Mouse (Mus musculus) right cerebral cortex, postnatal 14 days (tissue): ENCODE results near the gene Ifngr2.
A peak's percentile ranks its signal among the peaks of the same experiment; 100 is the strongest.

Experiments
- DNase-seq: peaks from one replicate; pipeline ENCODE4 v3.0.0; 2022

Gene Ifngr2

GRCm38 (mm10) chr16:91537065-91537464 lies 9.8 kb upstream of the Ifngr2 start:
- no peak for DNase-seq

DNA sequence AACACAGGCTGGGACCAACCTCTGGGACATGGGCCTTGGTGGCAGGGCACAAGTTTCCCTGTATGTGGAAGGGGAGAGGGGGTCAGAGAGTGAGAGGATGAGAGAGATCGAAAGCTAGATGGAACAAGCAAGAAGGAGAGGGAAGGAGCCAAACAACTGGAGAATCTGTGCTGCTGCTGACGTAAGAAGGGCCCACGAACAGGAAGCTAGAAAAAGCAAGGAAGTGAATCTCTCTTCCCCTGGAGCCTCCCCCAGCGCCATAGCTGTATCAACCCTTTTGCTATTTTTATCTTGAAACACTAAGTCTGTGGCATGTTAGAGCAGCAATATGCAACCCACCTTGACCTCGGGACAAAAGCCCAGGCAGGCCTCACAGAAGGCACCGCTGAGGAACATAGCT lies 8.8 kb upstream of the Ifngr2 start:
- DNase-seq, result no peak

DNA sequence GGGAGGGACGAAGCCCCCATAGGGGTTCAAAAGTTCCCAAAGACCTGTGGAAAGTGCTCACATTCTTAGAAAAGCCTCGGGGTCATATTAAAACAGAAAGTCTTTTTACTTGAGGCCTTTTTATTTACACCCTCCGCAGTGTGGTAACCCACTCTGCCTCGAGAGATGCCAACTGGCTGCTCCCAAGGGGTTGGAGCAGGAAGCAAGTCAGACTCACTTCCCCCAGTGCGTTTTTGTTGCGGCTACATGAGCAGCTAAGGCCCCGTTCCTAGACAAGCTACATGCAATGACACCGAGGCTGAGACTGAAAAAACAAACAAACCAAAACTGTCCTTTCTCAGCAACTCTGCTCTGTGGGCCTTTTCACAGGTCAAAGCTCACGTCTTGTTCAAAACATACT lies 8.4 kb upstream of the Ifngr2 start:
- no peak for DNase-seq

GRCm38 (mm10) chr16:91541573-91542081 lies 5.2 kb upstream of the Ifngr2 start:
- DNase-seq, result peak; percentile 48

- DNase-seq, result no peak
Measured at GRCm38 (mm10) chr16:91543619-91544018, 3.3 kb upstream of the Ifngr2 start.

GRCm38 (mm10) chr16:91545597-91546281 lies 1.1 kb upstream of the Ifngr2 start:
- no peak for DNase-seq

DNA sequence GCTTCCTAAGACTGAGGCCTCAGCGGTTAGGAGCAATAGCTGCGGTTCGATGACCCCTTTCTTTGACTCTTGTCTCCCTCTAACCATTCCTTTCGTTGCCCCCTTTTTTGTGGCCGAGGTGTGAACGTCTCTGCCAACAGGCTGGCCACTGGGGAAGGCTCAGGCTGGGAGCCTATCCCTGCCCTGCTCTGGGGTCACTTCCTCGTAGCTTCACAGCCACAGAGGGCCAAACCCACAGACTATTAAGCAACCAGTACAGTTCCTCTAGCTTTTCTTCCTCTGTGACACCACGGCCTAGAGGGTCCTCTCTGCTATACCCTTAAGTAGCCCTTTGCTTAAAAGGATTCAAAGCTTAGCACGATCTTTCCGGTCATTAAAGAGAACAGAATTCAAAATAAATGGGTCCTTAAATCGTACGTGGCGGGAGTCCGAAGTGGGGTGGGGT lies 459 bp upstream of the Ifngr2 start:
- DNase-seq, result no peak

GRCm38 (mm10) chr16:91547974-91548373 lies 1.1 kb downstream of the Ifngr2 start:
- no peak for DNase-seq

DNA sequence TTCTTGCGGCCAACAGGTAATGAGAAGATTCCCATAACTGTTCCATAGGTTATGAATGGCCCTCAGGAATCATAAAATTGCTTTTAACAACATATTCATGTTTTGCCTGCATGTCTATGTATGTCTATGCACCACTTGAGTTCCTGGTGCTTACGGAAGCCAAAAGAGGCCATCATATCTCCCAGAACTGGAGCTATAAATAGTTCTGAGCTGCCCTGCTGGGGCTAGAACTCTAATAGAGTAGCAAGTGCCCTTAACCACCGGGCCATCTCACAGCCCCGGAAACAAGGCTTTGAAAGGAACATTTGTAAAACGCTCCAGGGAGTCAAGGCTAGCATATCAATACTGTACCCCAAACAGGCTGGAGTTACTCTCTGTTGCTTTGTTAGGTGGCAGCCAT lies 1.7 kb downstream of the Ifngr2 start:
- no peak for DNase-seq

DNA sequence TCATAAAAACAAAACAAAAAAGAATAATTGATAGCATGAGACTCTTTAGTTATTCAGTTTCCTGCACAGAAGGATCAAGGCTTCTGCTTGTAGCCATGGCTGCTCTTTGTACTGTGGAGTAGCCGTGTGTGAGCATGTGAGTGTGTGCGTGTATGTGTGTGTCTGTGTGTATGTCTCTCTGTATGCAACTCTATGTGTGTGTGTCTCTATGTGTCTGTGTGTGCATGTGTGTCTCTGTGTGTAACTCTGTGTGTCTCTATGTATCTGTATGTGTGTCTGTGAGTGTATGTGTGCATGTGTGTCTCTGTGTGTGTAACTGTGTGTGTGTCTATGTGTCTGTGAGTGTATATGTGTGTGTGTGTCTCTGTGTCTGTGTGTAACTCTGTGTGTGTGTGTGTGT lies 2.1 kb downstream of the Ifngr2 start:
- no peak for DNase-seq

DNA sequence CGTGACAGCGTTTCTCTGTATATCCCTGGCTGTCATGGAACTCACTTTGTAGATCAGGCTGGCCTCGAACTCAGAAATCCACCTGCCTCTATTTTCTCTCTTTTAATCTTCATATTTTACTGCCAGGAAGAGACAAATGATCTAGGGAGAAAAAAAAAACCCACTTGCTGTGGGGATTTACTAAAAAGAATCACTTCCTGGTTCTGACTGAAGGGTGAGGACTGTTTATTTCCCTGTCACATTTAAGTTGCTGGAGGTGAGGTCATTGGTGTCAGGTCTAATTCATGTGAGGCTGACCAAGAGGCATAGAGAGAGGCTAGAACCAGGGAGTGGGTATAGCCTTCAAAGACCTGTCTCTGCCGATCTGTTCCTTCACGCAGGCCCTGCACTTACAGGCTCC lies 2.7 kb downstream of the Ifngr2 start:
- no peak for DNase-seq

GRCm38 (mm10) chr16:91551081-91551524 lies 4.2 kb downstream of the Ifngr2 start:
- no peak for DNase-seq

DNA sequence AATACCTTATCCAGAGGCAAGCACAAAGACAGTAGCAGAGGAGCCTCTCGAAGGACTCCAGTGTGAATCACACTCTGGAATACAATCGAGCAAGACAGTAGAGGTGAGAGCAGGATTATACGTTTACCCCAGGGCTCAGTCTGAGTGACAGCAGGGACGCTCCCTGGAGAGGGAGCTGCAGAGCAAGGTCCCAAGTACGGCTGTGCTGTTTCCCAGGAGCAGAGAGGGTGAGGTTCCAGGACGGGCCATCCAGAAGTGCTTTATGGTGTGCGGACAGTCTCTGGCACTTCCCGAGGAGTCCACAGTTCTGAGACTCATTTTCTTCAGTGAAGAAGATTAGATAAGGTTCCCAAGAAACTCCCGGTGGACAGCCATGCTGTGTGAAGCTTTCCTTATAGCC lies 5.2 kb downstream of the Ifngr2 start:
- no peak for DNase-seq

GRCm38 (mm10) chr16:91553625-91554024 lies 6.8 kb downstream of the Ifngr2 start:
- no peak for DNase-seq

GRCm38 (mm10) chr16:91555017-91555605 lies 8.2 kb downstream of the Ifngr2 start:
- no peak for DNase-seq

GRCm38 (mm10) chr16:91556659-91557058 lies 9.8 kb downstream of the Ifngr2 start:
- no peak for DNase-seq

DNA sequence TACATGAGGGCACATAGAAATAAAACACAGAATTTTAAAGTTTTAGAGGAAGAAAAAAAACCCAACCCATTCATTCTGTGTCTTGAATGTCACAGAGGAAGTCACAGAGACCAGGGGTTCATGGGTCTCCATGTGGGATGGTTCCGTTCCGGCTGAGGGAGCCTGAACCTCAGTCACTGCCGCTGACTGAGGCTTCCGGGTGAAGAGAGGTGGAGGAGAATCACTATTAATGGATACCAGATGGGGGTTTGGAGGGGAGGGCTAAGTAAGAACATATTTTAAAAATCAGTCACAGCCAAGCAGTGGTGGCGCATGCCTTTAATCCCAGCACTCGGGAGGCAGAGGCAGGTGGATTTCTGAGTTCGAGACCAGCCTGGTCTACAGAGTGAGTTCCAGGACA lies 10.3 kb downstream of the Ifngr2 start:
- DNase-seq, result no peak

- peak; percentile 39 for DNase-seq
Measured at GRCm38 (mm10) chr16:91557693-91558092, 10.8 kb downstream of the Ifngr2 start.

DNA sequence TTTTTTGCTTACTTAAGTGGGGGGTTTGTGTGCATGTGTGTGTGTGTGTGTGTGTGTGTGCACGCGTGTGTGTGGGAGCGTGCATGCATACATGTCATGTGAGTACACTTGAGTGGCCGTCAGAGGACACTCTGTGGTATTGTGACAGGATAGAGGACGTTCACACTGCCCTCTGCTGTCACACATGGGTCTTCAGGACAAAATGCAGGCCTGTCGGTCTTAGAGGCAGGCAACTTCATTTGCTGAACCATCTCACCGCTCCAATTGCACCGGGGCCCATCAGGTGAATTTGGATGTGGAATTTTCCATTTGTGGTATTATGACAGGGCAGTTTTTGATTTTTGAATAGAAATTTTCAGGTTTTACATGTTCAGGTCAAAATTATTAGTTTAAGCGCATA lies 14.2 kb downstream of the Ifngr2 start:
- DNase-seq, result no peak

- DNase-seq, result no peak
Measured at GRCm38 (mm10) chr16:91561541-91562457, 14.9 kb downstream of the Ifngr2 start.

GRCm38 (mm10) chr16:91564580-91565291 lies 17.9 kb downstream of the Ifngr2 start:
- DNase-seq, result no peak

GRCm38 (mm10) chr16:91565292-91565951 lies 18.6 kb downstream of the Ifngr2 start:
- DNase-seq, result no peak
